Mouse (Mus musculus) adrenal gland, adult 18-20 months (tissue): Measurements from ENCODE around the gene Cotl1. TPM values are rescaled to one million over a fixed set of nuclear protein-coding genes. Genes with fewer than 3 reads are reported as not detected.

Experiments
- DNase-seq, 2 experiments: peaks; one replicate each; pipeline ENCODE4 v3.0.0; 2021 to 2022; ENCODE audit warnings: low spot score in 2 of 2
- total RNA-seq, 2 experiments: library from RNA; stranded (reverse); gene quantifications; 1 replicate in 1 of 2; 2 replicates in 1 of 2; pipeline ENCODE4 v1.2.3; 2021

Cotl1 gene
- total RNA-seq, 2 experiments from 2014 or later = 43.6 to 52.1 TPM

DNA sequence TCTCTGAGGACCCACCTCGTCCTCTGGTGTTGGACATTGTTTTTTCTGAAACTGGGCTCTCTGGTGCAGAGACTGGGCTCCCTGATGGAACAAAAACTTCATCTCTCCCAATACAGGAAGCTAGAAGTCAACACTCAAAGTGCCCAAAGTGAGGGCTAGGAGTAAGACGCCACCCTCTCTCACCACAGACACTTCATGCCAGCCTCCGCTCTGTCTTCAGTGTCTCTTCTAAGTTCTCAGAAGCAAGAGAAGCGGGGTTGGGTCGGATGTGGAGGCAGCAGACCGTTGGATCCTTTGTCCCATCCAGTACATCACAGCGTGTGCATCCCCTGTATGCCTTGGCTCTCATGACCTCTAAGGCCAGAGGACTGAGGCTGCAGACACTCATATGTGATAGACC lies 50.8 kb downstream of the Cotl1 start:
- DNase-seq = no peak

DNA sequence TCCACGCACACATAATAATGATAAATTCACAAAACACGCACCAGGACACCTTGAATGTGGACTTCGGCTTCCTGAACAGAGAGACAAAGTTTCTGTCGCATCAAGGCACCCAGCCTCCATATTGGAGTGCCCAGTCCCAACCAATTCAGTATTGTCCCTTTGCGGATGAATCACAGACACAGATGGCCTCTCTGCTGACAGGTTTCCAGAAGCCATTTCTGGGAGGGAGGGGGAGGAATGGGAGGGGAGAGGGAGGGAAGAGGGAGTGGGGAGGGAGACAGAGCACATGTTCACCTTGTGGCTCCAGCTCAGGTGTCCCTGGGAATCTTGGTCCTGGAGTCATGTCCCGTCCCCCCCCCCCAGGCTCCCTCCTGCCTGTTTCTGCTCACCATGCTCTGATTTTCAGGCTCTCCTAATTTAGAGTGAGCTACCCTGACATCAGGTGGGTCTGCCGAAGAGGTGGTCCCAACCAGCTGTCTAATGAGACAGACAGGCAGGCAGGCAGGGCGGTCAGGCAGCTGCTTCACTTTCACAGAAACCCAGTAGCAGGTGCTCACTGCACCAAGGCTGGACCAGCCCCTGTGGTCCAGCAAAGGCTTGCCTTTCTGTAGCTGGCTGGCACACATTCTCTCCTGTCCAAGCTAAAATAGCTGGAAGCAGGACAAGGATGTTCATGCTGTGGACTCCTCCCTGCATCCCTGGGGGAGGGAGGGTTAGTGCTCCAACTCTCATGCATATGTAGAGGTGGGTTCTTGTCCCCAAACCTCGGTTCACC lies 51.5 kb downstream of the Cotl1 start:
- DNase-seq = no peak

DNA sequence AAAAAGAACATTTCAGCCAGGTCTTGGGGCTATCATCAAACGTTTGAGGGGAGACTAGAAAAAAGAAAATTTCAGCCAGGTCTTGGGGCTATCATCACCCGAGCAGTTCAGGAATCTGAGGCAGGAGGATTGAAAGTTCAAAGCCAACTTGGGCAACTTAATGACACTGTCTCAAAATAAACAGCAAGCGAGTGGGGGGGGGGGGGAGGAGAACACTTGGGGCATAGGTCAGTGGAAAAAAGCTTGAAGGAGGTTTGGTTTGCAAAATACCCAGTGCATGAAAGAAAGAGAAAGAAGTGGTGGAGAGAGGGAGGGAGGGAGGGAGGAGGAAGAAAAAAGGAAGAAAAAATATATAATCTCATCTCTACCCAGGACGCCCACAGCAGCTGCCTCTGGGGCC lies 53.0 kb downstream of the Cotl1 start:
- no peak for DNase-seq

DNA sequence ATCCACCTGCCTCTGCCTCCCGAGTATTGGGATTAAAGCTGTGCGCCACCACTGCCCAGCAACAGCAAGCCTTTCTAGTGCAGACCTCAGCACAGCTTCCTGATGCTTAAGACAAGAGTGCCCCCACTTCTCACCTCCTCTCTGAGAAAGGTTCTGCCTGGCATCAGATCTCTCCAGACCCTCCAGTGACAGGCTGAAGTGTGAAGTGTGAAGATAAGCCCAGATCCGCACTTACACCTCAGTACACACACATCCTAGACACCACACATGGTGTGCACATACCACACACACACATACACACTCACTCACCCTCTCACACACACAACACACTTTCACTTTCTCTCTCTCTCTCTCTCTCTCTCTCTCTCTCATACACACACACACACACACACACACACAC lies 53.5 kb downstream of the Cotl1 start:
- DNase-seq = no peak

GRCm38 (mm10) chr8:119785764-119786405 lies 54.5 kb downstream of the Cotl1 start:
- DNase-seq = no peak

GRCm38 (mm10) chr8:119784676-119785075 lies 55.7 kb downstream of the Cotl1 start:
- no peak for DNase-seq

DNA sequence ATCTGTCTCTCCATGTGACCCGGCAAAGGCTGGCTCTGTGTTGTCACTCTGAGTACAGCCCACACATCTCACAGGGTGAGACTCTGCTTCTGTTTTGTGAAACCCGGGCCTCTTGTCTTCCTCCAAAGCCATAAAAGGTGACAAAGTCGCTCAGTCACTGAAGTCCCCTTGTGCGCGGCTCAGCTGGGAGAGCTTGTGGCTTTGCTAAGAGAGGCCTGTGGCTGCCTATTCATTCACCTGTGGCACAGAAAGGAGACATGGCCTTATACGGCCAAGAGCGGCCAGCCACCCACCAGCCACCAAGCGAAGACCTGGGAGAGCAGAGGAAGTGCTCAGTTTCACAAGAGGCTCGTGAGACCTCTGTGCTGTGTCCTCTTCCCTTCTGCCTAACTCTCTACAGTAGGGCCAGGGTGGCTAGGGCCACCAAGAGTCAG lies 56.2 kb downstream of the Cotl1 start:
- no peak for DNase-seq

DNA sequence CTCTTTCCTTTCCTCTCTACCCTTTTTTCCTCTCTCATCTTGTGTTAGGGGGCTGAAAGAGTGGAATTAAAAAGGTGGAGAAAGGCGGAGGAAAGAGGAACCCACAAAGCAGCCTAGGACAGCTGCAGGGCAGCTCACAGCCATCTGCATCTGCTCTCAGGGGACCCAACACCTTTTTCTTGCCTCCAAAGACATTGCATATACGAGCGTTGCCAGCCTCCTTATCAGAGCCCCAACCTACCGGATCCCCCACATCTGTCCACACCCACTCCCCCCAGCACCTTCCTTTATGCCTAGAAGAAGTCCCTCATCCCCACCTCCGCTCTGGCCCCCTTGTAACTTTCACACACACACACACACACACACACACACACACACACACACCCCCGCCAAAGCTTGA lies 56.8 kb downstream of the Cotl1 start:
- no peak for DNase-seq

DNA sequence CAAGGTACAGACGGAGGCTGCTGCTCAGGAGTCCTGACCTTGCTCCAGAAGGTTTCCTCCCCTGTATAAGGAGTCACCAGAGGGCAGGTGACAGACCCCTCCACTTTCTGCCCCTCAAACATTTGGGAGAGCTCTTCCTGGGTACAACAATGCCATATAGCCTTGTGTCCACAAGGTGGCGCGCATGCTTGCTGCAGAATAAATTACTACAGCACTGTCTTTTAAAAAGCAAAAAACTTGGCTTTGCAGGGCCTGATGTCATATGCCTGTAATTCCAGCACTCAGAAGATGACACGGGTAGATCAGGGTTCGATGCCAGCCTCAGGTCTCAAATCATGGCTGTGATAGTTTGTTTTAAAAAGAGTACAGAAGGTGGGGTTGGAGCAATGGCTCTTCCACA lies 57.6 kb downstream of the Cotl1 start:
- peak; percentile 76 to 81 for DNase-seq

- no peak for DNase-seq
These were observed 59.1 kb downstream of the Cotl1 start for GRCm38 (mm10) chr8:119781086-119781840.

DNA sequence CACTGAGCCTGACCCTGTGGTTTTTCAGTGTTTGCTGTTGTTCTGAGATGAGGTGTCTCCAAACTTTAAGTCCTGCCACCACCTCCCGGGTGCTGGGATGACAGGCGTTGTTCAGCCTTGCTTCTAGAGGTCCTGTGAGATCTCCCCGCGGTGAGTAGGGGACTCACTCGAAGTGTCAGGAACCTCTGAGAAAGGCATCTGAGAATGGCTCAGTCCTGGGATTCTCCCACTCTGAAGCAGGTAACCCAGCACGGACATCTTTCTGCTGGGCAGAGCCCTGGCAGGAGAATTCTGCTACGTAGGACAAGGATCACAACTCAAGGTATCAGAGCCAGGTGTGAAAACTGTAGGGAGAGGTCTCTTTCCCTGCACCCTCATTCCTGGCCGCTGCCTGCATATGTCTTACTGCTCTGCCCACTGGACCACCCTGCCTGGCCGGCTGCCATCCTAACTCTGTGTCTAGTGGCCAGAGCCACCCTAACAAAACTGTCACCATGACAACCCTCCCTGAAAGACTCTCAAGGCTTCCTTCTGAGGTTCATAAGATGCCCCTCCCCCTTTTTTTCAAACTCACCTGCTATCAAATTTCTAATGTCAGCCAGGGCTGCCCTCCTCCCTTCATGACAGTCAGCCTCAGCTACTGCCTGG lies 59.8 kb downstream of the Cotl1 start:
- DNase-seq = no peak

DNA sequence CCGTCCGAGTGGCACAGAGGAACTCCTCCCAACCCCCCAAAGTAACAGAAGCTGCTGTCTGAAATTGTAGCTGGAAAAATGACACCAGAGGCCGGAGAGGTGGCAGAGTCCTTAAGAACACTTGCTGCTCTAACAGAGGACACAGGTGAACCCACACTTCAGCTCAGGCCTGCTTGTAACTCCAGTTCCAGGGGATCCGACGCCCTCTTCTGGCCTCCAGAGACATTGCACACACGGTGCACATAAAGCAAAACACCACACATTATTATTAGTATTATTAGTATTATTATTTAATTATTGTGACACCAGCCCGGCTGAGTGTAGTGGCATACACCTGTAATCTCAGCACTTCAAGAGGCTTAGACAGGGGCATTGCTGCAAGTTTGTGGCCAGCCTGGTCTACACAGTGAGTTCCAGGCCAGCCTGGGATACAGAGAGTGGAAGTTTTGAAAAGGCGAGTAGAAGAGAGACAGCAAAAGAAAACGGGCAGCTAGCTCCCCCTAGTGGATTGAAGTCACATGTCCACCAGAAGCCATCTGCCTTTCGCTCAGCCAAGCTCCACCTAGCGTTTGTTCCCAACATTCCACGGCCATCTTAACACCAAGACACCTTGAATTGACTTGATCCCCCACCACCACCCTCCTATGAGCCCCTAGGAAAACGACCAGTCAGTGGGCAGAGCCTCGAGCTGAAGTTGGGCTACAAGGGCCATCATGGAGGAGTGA lies 61.2 kb downstream of the Cotl1 start:
- DNase-seq = peak; percentile 73 to 74

- DNase-seq = peak; percentile 99
These were observed 62.1 kb downstream of the Cotl1 start, which contains the start of gene Tldc1 for GRCm38 (mm10) chr8:119778263-119778662. TSS of gene Tldc1 (minus strand) at chr8:119778416.

GRCm38 (mm10) chr8:119777765-119778164 lies 62.6 kb downstream of the Cotl1 start:
- no peak for DNase-seq

DNA sequence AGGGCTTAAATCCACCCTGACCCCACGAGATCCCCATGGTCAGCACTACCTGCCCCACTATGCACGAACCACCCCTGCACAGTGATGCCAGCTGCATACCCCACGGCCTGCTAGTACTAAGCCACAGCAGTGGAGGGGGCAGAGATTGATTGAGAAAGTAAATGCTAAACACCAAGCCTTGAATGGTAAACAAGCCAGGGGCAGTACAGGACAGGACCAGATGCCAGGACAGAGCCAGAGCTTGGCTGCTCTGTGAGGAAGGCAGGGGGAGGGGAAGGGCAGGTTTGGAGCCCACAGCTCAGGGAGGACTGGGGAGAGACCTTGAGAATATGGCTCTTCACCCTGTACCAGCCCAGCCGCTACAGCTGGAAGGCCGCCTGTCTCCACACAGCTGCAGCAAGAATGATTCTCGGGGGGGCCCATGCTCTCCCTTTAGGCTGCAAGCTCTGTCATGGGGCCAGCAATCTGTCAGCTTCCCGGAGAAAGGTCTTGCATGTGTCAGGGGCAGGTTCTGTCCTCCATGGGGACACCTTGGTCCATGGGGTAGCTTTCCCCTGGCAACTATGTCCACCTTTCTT lies 63.6 kb downstream of the Cotl1 start:
- no peak for DNase-seq

- DNase-seq = no peak
These were observed 74.4 kb downstream of the Cotl1 start for GRCm38 (mm10) chr8:119765761-119766444.

- DNase-seq = no peak
These were observed 75.0 kb downstream of the Cotl1 start for GRCm38 (mm10) chr8:119765311-119765710.

- DNase-seq = no peak
These were observed 77.8 kb downstream of the Cotl1 start for GRCm38 (mm10) chr8:119762226-119763220.
